Mouse (Mus musculus): ENCODE measurements around the gene Ccdc30.
"Not testable (repeated sequence)": the region's sequence is repeated elsewhere in the genome, so short reads cannot be mapped to it uniquely, and the experiment has no call there.

Gene Ccdc30

GRCm38 (mm10) chr4:119301777-119302176 lies 113.5 kb downstream of the Ccdc30 start:
- no peak for DNase-seq

GRCm38 (mm10) chr4:119300761-119301160 lies 114.6 kb downstream of the Ccdc30 start:
- DNase-seq: no peak

GRCm38 (mm10) chr4:119297361-119297760 lies 118.0 kb downstream of the Ccdc30 start:
- DNase-seq: no peak

- peak; percentile 16 for DNase-seq
Observed at GRCm38 (mm10) chr4:119295134-119295453, 120.2 kb downstream of the Ccdc30 start.

GRCm38 (mm10) chr4:119294415-119295133 lies 120.7 kb downstream of the Ccdc30 start, which contains the start of gene Ybx1:
TSS of gene Ybx1 (minus strand) at chr4:119294604.
- peak; percentile 99 for DNase-seq

- peak; percentile 44 for DNase-seq
Observed at GRCm38 (mm10) chr4:119293574-119294258, 121.6 kb downstream of the Ccdc30 start.

- peak; percentile 36 for DNase-seq
Observed at GRCm38 (mm10) chr4:119292771-119293573, 122.3 kb downstream of the Ccdc30 start.

GRCm38 (mm10) chr4:119291921-119292320 lies 123.4 kb downstream of the Ccdc30 start:
- DNase-seq: no peak

- no peak for DNase-seq
Observed at GRCm38 (mm10) chr4:119285336-119285735, 130.0 kb downstream of the Ccdc30 start.

GRCm38 (mm10) chr4:119284861-119285260 lies 130.5 kb downstream of the Ccdc30 start:
- no peak for DNase-seq

GRCm38 (mm10) chr4:119278784-119279183 lies 136.5 kb downstream of the Ccdc30 start:
- not testable (repeated sequence) for DNase-seq

- no peak for DNase-seq
Observed at GRCm38 (mm10) chr4:119275726-119276125, 139.6 kb downstream of the Ccdc30 start.

- DNase-seq: no peak
Observed at GRCm38 (mm10) chr4:119275226-119275625, 140.1 kb downstream of the Ccdc30 start.

GRCm38 (mm10) chr4:119274627-119275026 lies 140.7 kb downstream of the Ccdc30 start:
- no peak for DNase-seq
